Mouse (Mus musculus): ENCODE measurements around the gene Eif4a1. TPM values are rescaled to one million over a fixed set of nuclear protein-coding genes. Genes with fewer than 3 reads are reported as not detected.

Gene Eif4a1
- polyA plus RNA-seq, 1 experiment = 30.9 TPM

GRCm38 (mm10) chr11:69665961-69666664 lies 6.1 kb downstream of the Eif4a1 start, which contains the start of gene Cd68:
Gene Cd68, minus strand, starts transcription at chr11:69666153.
- TF ChIP-seq TAL1 (IDR thresholded peaks at IDR 0.05; ENCODE audit: low read length) (no peak), GATA1 (IDR thresholded peaks at IDR 0.05; ENCODE audit: low read length) (no peak)
- H3K4me1 ChIP-seq (ENCODE audit: control insufficient read depth) = peaks cover 76% of the 10 kb centered on the region
- no peak within 1 kb of the TSS for H3K4me3 ChIP-seq (replicated peaks)
- no peaks in the 10 kb centered on the region for H3K9me3 ChIP-seq (ENCODE audit: control insufficient read depth, low read length)
- H3K27me3 ChIP-seq (ENCODE audit: control insufficient read depth) = no peaks in the 10 kb centered on the region
- H3K36me3 ChIP-seq (ENCODE audit: control insufficient read depth) = peaks cover 81% of the 10 kb centered on the region

- TF ChIP-seq TAL1 (IDR thresholded peaks at IDR 0.05; ENCODE audit: low read length) (no peak), GATA1 (IDR thresholded peaks at IDR 0.05; ENCODE audit: low read length) (no peak)
- H3K27me3 ChIP-seq (ENCODE audit: control insufficient read depth) = no peaks in the 10 kb centered on the region
- no peaks in the 10 kb centered on the region for H3K9me3 ChIP-seq (ENCODE audit: control insufficient read depth, low read length)
- peaks cover 75% of the 10 kb centered on the region for H3K4me1 ChIP-seq (ENCODE audit: control insufficient read depth)
- H3K36me3 ChIP-seq (ENCODE audit: control insufficient read depth) = peaks cover 75% of the 10 kb centered on the region
- H3K4me3 ChIP-seq (replicated peaks) = no peak overlapping the region
Observed at GRCm38 (mm10) chr11:69665457-69665960, 6.7 kb downstream of the Eif4a1 start.

GRCm38 (mm10) chr11:69664841-69665240 lies 7.4 kb downstream of the Eif4a1 start:
- H3K36me3 ChIP-seq (ENCODE audit: control insufficient read depth) = peaks cover 75% of the 10 kb centered on the region
- peaks cover 75% of the 10 kb centered on the region for H3K4me1 ChIP-seq (ENCODE audit: control insufficient read depth)
- H3K27me3 ChIP-seq (ENCODE audit: control insufficient read depth) = no peaks in the 10 kb centered on the region
- TF ChIP-seq GATA1 (IDR thresholded peaks at IDR 0.05; ENCODE audit: low read length) (no peak), TAL1 (IDR thresholded peaks at IDR 0.05; ENCODE audit: low read length) (no peak)
- no peaks in the 10 kb centered on the region for H3K9me3 ChIP-seq (ENCODE audit: control insufficient read depth, low read length)
- no peak overlapping the region for H3K4me3 ChIP-seq (replicated peaks)

GRCm38 (mm10) chr11:69663795-69664194 lies 8.4 kb downstream of the Eif4a1 start:
- Histone ChIP-seq H3K27me3 (ENCODE audit: control insufficient read depth) (no peaks in the 10 kb centered on the region), H3K36me3 (ENCODE audit: control insufficient read depth) (peaks cover 70% of the 10 kb centered on the region), H3K4me3 (replicated peaks) (peak overlapping the region; percentile 87), H3K4me1 (ENCODE audit: control insufficient read depth) (peaks cover 66% of the 10 kb centered on the region), H3K9me3 (ENCODE audit: control insufficient read depth, low read length) (no peaks in the 10 kb centered on the region)
- TF ChIP-seq TAL1 (IDR thresholded peaks at IDR 0.05; ENCODE audit: low read length) = no peak
- TF ChIP-seq GATA1 (IDR thresholded peaks at IDR 0.05; ENCODE audit: low read length) = no peak

- peaks cover 70% of the 10 kb centered on the region for H3K36me3 ChIP-seq (ENCODE audit: control insufficient read depth)
- no peaks in the 10 kb centered on the region for H3K27me3 ChIP-seq (ENCODE audit: control insufficient read depth)
- H3K4me3 ChIP-seq (replicated peaks) = peak overlapping the region; percentile 87
- no peaks in the 10 kb centered on the region for H3K9me3 ChIP-seq (ENCODE audit: control insufficient read depth, low read length)
- peaks cover 67% of the 10 kb centered on the region for H3K4me1 ChIP-seq (ENCODE audit: control insufficient read depth)
- TF ChIP-seq GATA1 (IDR thresholded peaks at IDR 0.05; ENCODE audit: low read length) = no peak
- no peak for TF ChIP-seq TAL1 (IDR thresholded peaks at IDR 0.05; ENCODE audit: low read length)
Observed at GRCm38 (mm10) chr11:69662967-69663671, 9.1 kb downstream of the Eif4a1 start.

- peak within 1 kb of the TSS; percentile 87 for H3K4me3 ChIP-seq (replicated peaks)
- H3K36me3 ChIP-seq (ENCODE audit: control insufficient read depth) = peaks cover 70% of the 10 kb centered on the region
- no peak for TF ChIP-seq GATA1 (IDR thresholded peaks at IDR 0.05; ENCODE audit: low read length)
- TF ChIP-seq TAL1 (IDR thresholded peaks at IDR 0.05; ENCODE audit: low read length) = no peak
- peaks cover 65% of the 10 kb centered on the region for H3K4me1 ChIP-seq (ENCODE audit: control insufficient read depth)
- no peaks in the 10 kb centered on the region for H3K27me3 ChIP-seq (ENCODE audit: control insufficient read depth)
- H3K9me3 ChIP-seq (ENCODE audit: control insufficient read depth, low read length) = no peaks in the 10 kb centered on the region
Observed at GRCm38 (mm10) chr11:69662213-69662966, 9.8 kb downstream of the Eif4a1 start, which contains the start of gene Mpdu1. Gene Mpdu1, minus strand, starts transcription at chr11:69662642.

GRCm38 (mm10) chr11:69661221-69661881 lies 10.9 kb downstream of the Eif4a1 start:
- Histone ChIP-seq H3K27me3 (ENCODE audit: control insufficient read depth) (no peaks in the 10 kb centered on the region), H3K9me3 (ENCODE audit: control insufficient read depth, low read length) (no peaks in the 10 kb centered on the region), H3K36me3 (ENCODE audit: control insufficient read depth) (peaks cover 71% of the 10 kb centered on the region), H3K4me3 (replicated peaks) (peak overlapping the region; percentile 87), H3K4me1 (ENCODE audit: control insufficient read depth) (peaks cover 71% of the 10 kb centered on the region)
- no peak for TF ChIP-seq GATA1 (IDR thresholded peaks at IDR 0.05; ENCODE audit: low read length)
- no peak for TF ChIP-seq TAL1 (IDR thresholded peaks at IDR 0.05; ENCODE audit: low read length)

GRCm38 (mm10) chr11:69657462-69657881 lies 14.8 kb downstream of the Eif4a1 start:
- Histone ChIP-seq H3K36me3 (ENCODE audit: control insufficient read depth) (peaks cover 71% of the 10 kb centered on the region), H3K4me3 (replicated peaks) (no peak overlapping the region), H3K9me3 (ENCODE audit: control insufficient read depth, low read length) (no peaks in the 10 kb centered on the region), H3K4me1 (ENCODE audit: control insufficient read depth) (peaks cover 67% of the 10 kb centered on the region), H3K27me3 (ENCODE audit: control insufficient read depth) (no peaks in the 10 kb centered on the region)
- TF ChIP-seq TAL1 (IDR thresholded peaks at IDR 0.05; ENCODE audit: low read length) = no peak
- TF ChIP-seq GATA1 (IDR thresholded peaks at IDR 0.05; ENCODE audit: low read length) = no peak
